Mouse (Mus musculus) myocyte (in vitro differentiated cells): ENCODE results near the gene Vps13a. TPM values are rescaled to one million over a fixed set of nuclear protein-coding genes. Genes with fewer than 3 reads are reported as not detected.

Experiments used
- H3K27me3 ChIP-seq: one replicate; pipeline ENCODE4 v1.6.1; 2011; ENCODE audit not compliant: control insufficient read depth, insufficient read depth, insufficient read length
- H3K36me3 ChIP-seq: one replicate; pipeline ENCODE4 v1.6.1; 2011; ENCODE audit not compliant: control insufficient read depth, insufficient read depth
- H3K4me2 ChIP-seq: one replicate; pipeline ENCODE4 v1.6.1; 2011; ENCODE audit warnings: low read depth, control low read depth
- H3K4me3 ChIP-seq: one replicate; pipeline ENCODE4 v1.5.1; 2011; ENCODE audit warnings: mild to moderate bottlenecking, control low read depth, moderate library complexity
- H3K79me2 ChIP-seq: one replicate; pipeline ENCODE4 v1.6.1; 2011; ENCODE audit not compliant: control insufficient read depth, insufficient read depth
- H3ac ChIP-seq: one replicate; pipeline ENCODE4 v1.6.1; 2011; ENCODE audit not compliant: control insufficient read depth, insufficient read length
- CEBPB ChIP-seq: IDR thresholded peaks from 2 replicates; pipeline ENCODE4 v1.6.1; 2011; ENCODE audit warnings: mild to moderate bottlenecking, moderate library complexity; ENCODE audit not compliant: poor library complexity, insufficient read depth, severe bottlenecking
- E2F4 ChIP-seq: IDR thresholded peaks from one replicate; pipeline ENCODE4 v1.6.1; 2011; ENCODE audit warnings: mild to moderate bottlenecking, control low read depth, moderate library complexity; ENCODE audit not compliant: insufficient read depth
- MAX ChIP-seq: IDR thresholded peaks from one replicate; pipeline ENCODE4 v1.6.1; 2011; ENCODE audit warnings: low read depth, mild to moderate bottlenecking, control low read depth
- MYOD1 ChIP-seq, 3 experiments: IDR thresholded peaks; one replicate each; pipeline ENCODE4 v1.6.1; 2011; ENCODE audit warnings: control low read depth in 2 of 3, low read depth in 2 of 3, mild to moderate bottlenecking in 2 of 3, moderate library complexity in 1 of 3; ENCODE audit not compliant: insufficient read length in 2 of 3, control insufficient read depth in 1 of 3
- MYOG ChIP-seq, 3 experiments: IDR thresholded peaks; one replicate each; pipeline ENCODE4 v1.6.1; 2011; ENCODE audit warnings: control low read depth in 2 of 3, low read depth in 2 of 3, mild to moderate bottlenecking in 2 of 3; ENCODE audit not compliant: insufficient read length in 2 of 3, control insufficient read depth in 1 of 3, insufficient read depth in 1 of 3
- POLR2A ChIP-seq: IDR thresholded peaks from one replicate; pipeline ENCODE4 v1.6.1; 2011; ENCODE audit warnings: low read depth, mild to moderate bottlenecking, control low read depth, moderate library complexity; ENCODE audit not compliant: insufficient read length
- POLR2AphosphoS2 ChIP-seq: IDR thresholded peaks from one replicate; pipeline ENCODE4 v1.6.1; 2011; ENCODE audit warnings: low read depth, control low read depth; ENCODE audit not compliant: insufficient read length
- REST ChIP-seq: IDR thresholded peaks from one replicate; pipeline ENCODE4 v1.6.1; 2011; ENCODE audit warnings: mild to moderate bottlenecking, control low read depth, moderate library complexity; ENCODE audit not compliant: insufficient read depth, insufficient read length
- SRF ChIP-seq: IDR thresholded peaks from one replicate; pipeline ENCODE4 v1.6.1; 2011; ENCODE audit warnings: low read depth; ENCODE audit not compliant: control insufficient read depth, insufficient read length
- TCF12 ChIP-seq: IDR thresholded peaks from one replicate; pipeline ENCODE4 v1.6.1; 2011; ENCODE audit warnings: mild to moderate bottlenecking, control low read depth; ENCODE audit not compliant: poor library complexity, insufficient read depth, severe bottlenecking
- TCF3 ChIP-seq: IDR thresholded peaks from one replicate; pipeline ENCODE4 v1.6.1; 2011; ENCODE audit warnings: low read depth, control low read depth; ENCODE audit not compliant: insufficient read length
- USF1 ChIP-seq: IDR thresholded peaks from one replicate; pipeline ENCODE4 v1.6.1; 2011; ENCODE audit warnings: low read depth, mild to moderate bottlenecking, control low read depth, moderate library complexity
- polyA plus RNA-seq: library from polyadenylated mRNA; unstranded; fragments of >200 nt; fragmentation: generic; extraction: Trizol; gene quantifications from one replicate; pipeline ENCODE4 v1.2.1, GENCODE M21; 2012; ENCODE audit warnings: missing spikeins

Vps13a gene
- polyA plus RNA-seq, 1 experiment, result 3.7 TPM

DNA sequence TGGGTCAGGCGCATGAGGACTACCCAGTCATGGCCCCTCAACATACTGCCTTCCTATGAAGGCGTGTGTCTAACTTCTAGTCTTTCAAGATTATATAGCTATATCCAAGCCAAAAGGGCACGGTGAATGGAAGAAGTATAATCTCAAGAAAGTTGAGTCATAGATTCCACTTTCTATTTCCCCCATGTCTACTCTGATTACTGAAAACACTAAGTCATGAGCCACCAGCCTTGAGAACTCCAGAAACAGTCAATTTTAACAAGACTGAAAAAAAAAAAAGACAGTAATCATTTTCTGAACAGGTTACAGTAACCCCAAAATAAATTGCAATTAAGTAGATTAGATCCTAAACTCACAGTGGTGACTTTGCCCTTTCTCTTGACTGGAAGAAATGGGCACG is 95.8 kb downstream of the Vps13a start:
- Histone ChIP-seq H3K27me3 (no peaks in the 10 kb centered on the region), H3K4me2 (no peak overlapping the region), H3K4me3 (no peak overlapping the region), H3K36me3 (peaks cover 12% of the 10 kb centered on the region), H3ac (no peak overlapping the region), H3K79me2 (no peaks in the 10 kb centered on the region)
- TF ChIP-seq POLR2A (no peak), REST (no peak), MYOG (IDR thresholded peaks at IDR 0.05; ENCODE audit: control insufficient read depth in 1 of 3, insufficient read depth in 1 of 3, insufficient read length in 2 of 3, low read depth in 2 of 3) (no peak), E2F4 (no peak), MYOD1 (IDR thresholded peaks at IDR 0.05; ENCODE audit: control insufficient read depth in 1 of 3, insufficient read length in 2 of 3, low read depth in 2 of 3) (no peak)

DNA sequence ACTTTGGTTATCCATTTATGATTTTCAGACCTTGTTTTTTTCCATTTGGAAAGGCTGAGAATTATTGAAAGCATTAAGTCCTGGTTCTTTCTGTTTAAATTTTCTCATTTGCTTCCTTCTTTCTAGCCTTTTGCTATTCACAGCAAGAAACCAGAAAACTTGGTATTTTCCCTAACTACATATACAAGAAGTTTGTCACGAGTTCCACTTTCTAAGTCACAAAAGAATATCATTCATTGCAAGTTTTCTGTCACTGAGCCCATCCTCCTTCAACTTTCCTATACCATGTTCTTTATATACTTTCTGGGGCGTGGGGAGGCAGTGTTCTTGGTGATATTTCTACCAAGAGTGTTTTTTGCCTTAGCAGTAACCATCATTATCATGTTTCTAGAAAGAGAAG is 96.5 kb downstream of the Vps13a start:
- Histone ChIP-seq H3K79me2 (no peaks in the 10 kb centered on the region), H3K36me3 (peaks cover 12% of the 10 kb centered on the region), H3ac (no peak overlapping the region), H3K4me2 (no peak overlapping the region), H3K4me3 (no peak overlapping the region), H3K27me3 (no peaks in the 10 kb centered on the region)
- TF ChIP-seq TCF3 (no peak), MYOD1 (IDR thresholded peaks at IDR 0.05; ENCODE audit: control insufficient read depth in 1 of 3, insufficient read length in 2 of 3, low read depth in 2 of 3) (no peak), MAX (no peak)

DNA sequence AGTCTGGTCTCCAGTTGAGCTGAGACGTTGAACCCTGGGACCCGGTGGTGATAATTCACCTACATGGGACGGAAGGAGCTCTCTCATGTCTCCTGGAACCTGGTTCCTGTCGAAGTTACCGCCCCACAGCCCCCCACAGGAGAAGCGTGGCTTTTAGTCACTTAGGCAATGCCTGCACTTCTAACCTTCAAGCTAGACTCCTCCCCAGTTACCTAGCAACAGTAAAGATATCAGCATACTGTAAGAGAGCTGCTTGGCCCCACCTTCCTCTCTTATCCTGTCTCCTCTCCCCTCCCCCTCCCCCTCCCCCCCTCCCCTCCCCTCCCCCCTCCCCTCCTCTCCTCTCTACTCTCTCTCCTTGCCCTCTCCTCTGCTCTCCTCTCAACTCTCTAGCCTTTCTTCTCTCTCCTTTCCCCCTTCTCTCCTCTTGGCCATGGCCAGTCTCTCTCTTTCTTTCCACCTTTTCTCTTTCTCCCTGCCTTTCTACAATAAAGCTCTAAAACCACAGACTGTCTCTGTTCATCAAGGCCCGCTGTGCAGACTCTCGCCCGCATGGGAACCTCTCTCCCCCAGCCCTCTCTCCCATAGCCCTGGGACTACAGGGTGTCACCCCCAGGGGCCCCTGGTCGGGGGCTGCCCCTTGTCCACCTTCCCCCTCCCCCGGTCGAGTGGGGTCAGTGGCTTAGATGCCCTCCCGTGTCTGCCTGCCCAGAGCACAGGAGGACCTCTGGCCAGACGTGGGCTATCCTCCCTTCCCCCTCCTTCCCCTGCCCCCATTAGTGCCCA is 154.9 kb downstream of the Vps13a start:
- TF ChIP-seq TCF12, result no peak
- no peak for TF ChIP-seq MAX
- TF ChIP-seq CEBPB, result no peak
- no peak for TF ChIP-seq MYOD1 (IDR thresholded peaks at IDR 0.05; ENCODE audit: control insufficient read depth in 1 of 3, insufficient read length in 2 of 3, low read depth in 2 of 3)
- TF ChIP-seq REST, result no peak
- no peak for TF ChIP-seq TCF3
- TF ChIP-seq E2F4, result no peak
- TF ChIP-seq SRF, result no peak
- TF ChIP-seq MYOG (IDR thresholded peaks at IDR 0.05; ENCODE audit: control insufficient read depth in 1 of 3, insufficient read depth in 1 of 3, insufficient read length in 2 of 3, low read depth in 2 of 3), result no peak
- TF ChIP-seq POLR2AphosphoS2, result no peak
- TF ChIP-seq USF1, result no peak
- TF ChIP-seq POLR2A, result no peak
- no peaks in the 10 kb centered on the region for H3K79me2 ChIP-seq
- no peak overlapping the region for H3K4me2 ChIP-seq
- H3K27me3 ChIP-seq, result no peaks in the 10 kb centered on the region
- H3ac ChIP-seq, result no peak overlapping the region
- H3K36me3 ChIP-seq, result peaks cover 6% of the 10 kb centered on the region
- H3K4me3 ChIP-seq, result no peak overlapping the region

DNA sequence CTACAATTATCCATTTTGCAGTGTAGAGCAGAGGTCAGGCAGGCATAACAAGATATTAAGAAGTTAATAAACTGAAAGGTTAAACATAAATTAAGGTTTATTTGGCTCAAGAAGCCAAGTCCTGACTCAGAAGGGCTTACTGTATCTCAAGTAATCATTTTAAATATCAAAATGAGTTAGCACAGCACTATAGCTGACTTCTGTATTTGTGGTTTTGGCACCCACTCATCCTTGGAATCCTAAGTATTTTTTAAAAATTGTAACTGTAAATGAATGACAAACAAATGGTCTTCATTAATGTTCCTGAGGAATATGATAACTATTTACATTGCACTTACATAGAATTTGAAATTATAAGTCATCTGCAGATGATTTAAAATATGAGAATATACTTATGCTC is 155.7 kb downstream of the Vps13a start:
- Histone ChIP-seq H3K4me2 (no peak overlapping the region), H3K27me3 (no peaks in the 10 kb centered on the region), H3K4me3 (no peak overlapping the region), H3K79me2 (no peaks in the 10 kb centered on the region), H3K36me3 (peaks cover 6% of the 10 kb centered on the region), H3ac (no peak overlapping the region)
- TF ChIP-seq REST (no peak), SRF (no peak), MYOG (IDR thresholded peaks at IDR 0.05; ENCODE audit: control insufficient read depth in 1 of 3, insufficient read depth in 1 of 3, insufficient read length in 2 of 3, low read depth in 2 of 3) (no peak), POLR2AphosphoS2 (no peak), E2F4 (no peak), CEBPB (no peak), USF1 (no peak), TCF3 (no peak), POLR2A (no peak), MYOD1 (IDR thresholded peaks at IDR 0.05; ENCODE audit: control insufficient read depth in 1 of 3, insufficient read length in 2 of 3, low read depth in 2 of 3) (no peak), MAX (no peak), TCF12 (no peak)

DNA sequence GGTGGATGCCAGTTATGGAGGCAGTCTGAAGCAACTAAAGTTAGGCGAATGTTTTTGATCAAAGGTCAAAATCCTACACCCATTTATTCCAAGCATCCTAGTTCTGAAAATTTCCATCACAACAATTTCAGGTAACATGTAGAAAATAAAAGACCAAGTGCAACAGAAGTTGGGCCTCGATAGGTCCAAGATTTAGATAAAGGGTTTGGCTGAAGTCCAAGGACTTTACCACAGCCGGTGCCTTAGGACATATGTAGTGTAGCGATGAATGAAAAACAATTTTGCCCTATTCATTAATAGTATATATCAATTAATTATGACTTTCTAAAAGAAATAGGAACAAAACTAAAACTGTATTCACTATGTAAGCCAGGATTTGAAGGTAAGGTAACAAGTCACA is 157.6 kb downstream of the Vps13a start:
- no peak overlapping the region for H3ac ChIP-seq
- no peak overlapping the region for H3K4me3 ChIP-seq
- no peaks in the 10 kb centered on the region for H3K27me3 ChIP-seq
- no peak overlapping the region for H3K4me2 ChIP-seq
- no peak for TF ChIP-seq REST
- TF ChIP-seq POLR2AphosphoS2, result no peak
- no peak for TF ChIP-seq POLR2A
- no peak for TF ChIP-seq MYOG (IDR thresholded peaks at IDR 0.05; ENCODE audit: control insufficient read depth in 1 of 3, insufficient read depth in 1 of 3, insufficient read length in 2 of 3, low read depth in 2 of 3)
- no peaks in the 10 kb centered on the region for H3K79me2 ChIP-seq
- H3K36me3 ChIP-seq, result peaks cover 8% of the 10 kb centered on the region
